Mouse (Mus musculus): ENCODE data around the gene Slc22a1. TPM values are rescaled to one million over a fixed set of nuclear protein-coding genes. Genes with fewer than 3 reads are reported as not detected.

The Slc22a1 gene
- polyA plus RNA-seq, 1 experiment from 2014 or later: not detected

Other genes with a start within 250 kb of the Slc22a1 start
- 0.12 and 0.15 TPM in 2 replicates for gene Slc22a3, start 168.1 kb downstream of the Slc22a1 start, polyA plus RNA-seq (2014; fragmentation: Nextera tagmentation; extraction: Ambion mirVana)
- not detected in 2 replicates for gene Slc22a2, start 91.7 kb downstream of the Slc22a1 start, polyA plus RNA-seq (2014; fragmentation: Nextera tagmentation; extraction: Ambion mirVana)
- gene Igf2r, start 93.8 kb upstream of the Slc22a1 start, polyA plus RNA-seq (2014; fragmentation: Nextera tagmentation; extraction: Ambion mirVana): 21.0 and 21.7 TPM in 2 replicates
- gene Mas1, start 192.3 kb upstream of the Slc22a1 start, polyA plus RNA-seq (2014; fragmentation: Nextera tagmentation; extraction: Ambion mirVana): 0.29 TPM in 1 of 2 replicates, not detected in the other
- not detected in 2 replicates for gene Mrgprh, start 200.2 kb upstream of the Slc22a1 start, polyA plus RNA-seq (2014; fragmentation: Nextera tagmentation; extraction: Ambion mirVana)
- 1.8 and 2.3 TPM in 2 replicates for gene Pnldc1, start 234.4 kb upstream of the Slc22a1 start, polyA plus RNA-seq (2014; fragmentation: Nextera tagmentation; extraction: Ambion mirVana)
- gene Tcp1, start 239.9 kb upstream of the Slc22a1 start, polyA plus RNA-seq (2014; fragmentation: Nextera tagmentation; extraction: Ambion mirVana): 497 and 535 TPM in 2 replicates
- 172 and 187 TPM in 2 replicates for gene Mrpl18, start 240.5 kb upstream of the Slc22a1 start, polyA plus RNA-seq (2014; fragmentation: Nextera tagmentation; extraction: Ambion mirVana)